Mouse (Mus musculus) lung, adult 2 months (tissue): ENCODE results near the gene Snip1.

ENCODE experiments used
- CTCF ChIP-seq: fragments of 200-500 bp; IDR thresholded peaks from 2 replicates; pipeline ENCODE4 v1.5.1; 2011; ENCODE audit warnings: mild to moderate bottlenecking, low read length, control low read depth; ENCODE audit not compliant: insufficient read depth
- POLR2A ChIP-seq: fragments of 200-500 bp; IDR thresholded peaks from 2 replicates; pipeline ENCODE4 v1.6.1; 2011; ENCODE audit warnings: low read depth, mild to moderate bottlenecking, control low read depth, low read length, borderline replicate concordance; ENCODE audit errors: extremely low read depth

- no peak for TF ChIP-seq POLR2A
- no peak for TF ChIP-seq CTCF
Observed at GRCm38 (mm10) chr4:125085346-125085841, 18.9 kb downstream of the Snip1 start.
